Mouse (Mus musculus): ENCODE results near the gene Mbd4.

Gene Mbd4

GRCm38 (mm10) chr6:115811606-115812005 is 41.6 kb downstream of the Mbd4 start:
- no peak for DNase-seq (ENCODE audit: low spot score)

- peak; percentile 96 for DNase-seq (ENCODE audit: low spot score)
These were observed 44.5 kb downstream of the Mbd4 start, which contains the start of gene Rpl32 for GRCm38 (mm10) chr6:115808488-115809231. Gene Rpl32 (minus strand): TSS chr6:115808747.

- peak; percentile 39 for DNase-seq (ENCODE audit: low spot score)
These were observed 45.0 kb downstream of the Mbd4 start for GRCm38 (mm10) chr6:115808196-115808487.

- DNase-seq (ENCODE audit: low spot score): no peak
These were observed 45.5 kb downstream of the Mbd4 start for GRCm38 (mm10) chr6:115807464-115808195.

GRCm38 (mm10) chr6:115804432-115805192 is 48.6 kb downstream of the Mbd4 start:
- DNase-seq (ENCODE audit: low spot score): no peak

- DNase-seq (ENCODE audit: low spot score): peak; percentile 80
These were observed 49.4 kb downstream of the Mbd4 start for GRCm38 (mm10) chr6:115803541-115804382.

GRCm38 (mm10) chr6:115801811-115802210 is 51.4 kb downstream of the Mbd4 start:
- DNase-seq (ENCODE audit: low spot score): no peak

- no peak for DNase-seq (ENCODE audit: low spot score)
These were observed 60.4 kb downstream of the Mbd4 start for GRCm38 (mm10) chr6:115792691-115793215.

- no peak for DNase-seq (ENCODE audit: low spot score)
These were observed 61.1 kb downstream of the Mbd4 start for GRCm38 (mm10) chr6:115791842-115792686.

GRCm38 (mm10) chr6:115791016-115791415 is 62.2 kb downstream of the Mbd4 start:
- DNase-seq (ENCODE audit: low spot score): no peak
